7 mouse cellular contexts compared by ENCODE assay signal in the genomic region with DNA sequence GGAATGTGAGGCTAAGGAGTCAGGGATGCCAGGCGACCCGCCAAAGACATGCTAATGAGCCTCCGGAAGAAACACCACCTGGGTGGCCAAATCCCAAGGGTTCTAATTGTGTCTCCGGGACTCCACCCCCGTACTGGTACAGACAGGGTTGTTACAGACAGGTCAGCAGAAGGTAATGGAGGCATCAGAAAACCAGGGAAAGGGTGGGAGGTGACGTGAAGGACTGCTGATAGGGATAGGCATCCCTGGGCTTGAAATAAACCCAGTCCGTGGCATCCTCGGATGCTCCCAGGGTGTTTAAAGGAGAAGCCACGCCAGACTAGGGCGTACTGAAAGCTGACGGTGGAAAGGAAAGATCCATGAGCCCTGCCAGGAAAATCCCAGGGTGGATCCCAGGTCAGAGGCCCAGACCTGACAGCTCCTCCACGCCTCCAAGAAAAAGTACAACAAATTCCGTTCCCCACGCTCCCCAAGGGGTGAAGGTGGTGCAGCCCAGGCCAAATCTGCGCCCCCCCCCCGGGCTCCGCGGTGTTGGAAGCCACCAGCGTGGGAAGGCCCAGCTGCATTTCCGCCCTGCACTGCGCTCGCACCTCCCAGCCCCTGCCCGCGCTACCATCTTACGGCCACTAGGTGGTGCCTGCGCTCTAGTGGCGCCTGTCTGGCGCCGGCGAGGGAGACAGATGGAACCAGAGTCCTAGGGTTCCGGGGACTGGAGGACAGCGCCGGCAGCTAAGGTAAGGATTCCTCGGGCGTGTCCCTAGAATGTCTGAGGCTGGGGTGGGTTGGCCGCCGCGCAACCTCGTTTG. TPM values are rescaled to one million over a fixed set of nuclear protein-coding genes. Genes with fewer than 3 reads are reported as not detected.
DNase-seq lines count a peak whose midpoint lies in the region; ATAC-seq lines count a peak whose summit lies in the region.

A gene (plus strand): TSS at position 172 of the 806 bp plus-strand sequence.

- H3K27ac ChIP-seq in intestine, embryonic 16.5 days (ENCODE audit: low read length), result peak within 1 kb of the TSS; percentile 61
- H3K27ac ChIP-seq in midbrain, embryonic 11.5 days (ENCODE audit: low read depth, low read length), result no peak within 1 kb of the TSS; the same call in 1 of the 2 replicates

- H3K9ac ChIP-seq in intestine, embryonic 16.5 days (ENCODE audit: low read depth, low read length), result peak within 1 kb of the TSS; percentile 82
- peak within 1 kb of the TSS; percentile 73 for H3K9ac ChIP-seq in midbrain, embryonic 11.5 days (ENCODE audit: low read length)

- no peaks in the 10 kb centered on the region for H3K9me3 ChIP-seq in intestine, embryonic 16.5 days (ENCODE audit: control insufficient read depth, low read length)
- H3K9me3 ChIP-seq in midbrain, embryonic 11.5 days (ENCODE audit: control insufficient read depth, low read length), result no peaks in the 10 kb centered on the region

- H3K27me3 ChIP-seq in intestine, embryonic 16.5 days (replicated peaks; ENCODE audit: control insufficient read depth, insufficient read depth, low read length), result no peaks in the 10 kb centered on the region
- no peaks in the 10 kb centered on the region for H3K27me3 ChIP-seq in midbrain, embryonic 11.5 days (ENCODE audit: control insufficient read depth, insufficient read depth, low read length)

- peak; percentile 97 for DNase-seq in adrenal gland, adult 2 months
- DNase-seq in embryo, embryonic 11.5 days (ENCODE audit: low read depth, low spot score), result peak; percentile 87
- peak; percentile 97 for DNase-seq in gastrocnemius, postnatal 4 days (ENCODE audit: low spot score in 2 of 2)
- peak; percentile 97 to 98 for DNase-seq in left cerebral cortex, postnatal 36 days (ENCODE audit: low spot score in 2 of 2)
- peak; percentile 99 for DNase-seq in midbrain, embryonic 11.5 days (ENCODE audit: low spot score, missing footprints)
- DNase-seq in skeletal muscle tissue, adult 2 months (ENCODE audit: low read depth, low spot score), result peak; percentile 88

- peak within 1 kb of the TSS; percentile 68 for H3K4me3 ChIP-seq in intestine, embryonic 16.5 days (ENCODE audit: low read length)
- H3K4me3 ChIP-seq in midbrain, embryonic 11.5 days (ENCODE audit: low read depth, low read length), result peak within 1 kb of the TSS; percentile 28

- H3K4me1 ChIP-seq in intestine, embryonic 16.5 days (ENCODE audit: control insufficient read depth, insufficient read depth, low read length), result peaks cover 19% of the 10 kb centered on the region
- H3K4me1 ChIP-seq in midbrain, embryonic 11.5 days (ENCODE audit: control insufficient read depth, insufficient read depth, low read length), result peaks cover 11% of the 10 kb centered on the region

- no peaks in the 10 kb centered on the region for H3K36me3 ChIP-seq in intestine, embryonic 16.5 days (ENCODE audit: control insufficient read depth, insufficient read depth, low read length)
- no peaks in the 10 kb centered on the region for H3K36me3 ChIP-seq in midbrain, embryonic 11.5 days (ENCODE audit: control insufficient read depth, insufficient read depth, low read length)

- 2% methylated on average over 39 of the region's 39 CpGs for WGBS in intestine, embryonic 16.5 days
- WGBS in midbrain, embryonic 11.5 days, result under 1% methylated on average over 38 of the region's 39 CpGs

- peak within 1 kb of the TSS; percentile 85 for H3K4me2 ChIP-seq in intestine, embryonic 16.5 days (ENCODE audit: low read depth, low read length)
- peak within 1 kb of the TSS; percentile 72 for H3K4me2 ChIP-seq in midbrain, embryonic 11.5 days

- intact Hi-C loops in left cerebral cortex, postnatal 36 days (cut with DNase I), result loop anchor here (1.0 to 2.0 kb wide), 5 partner anchors 40 to 192 kb away; no protein-coding TSS in a partner anchor

- peak; percentile 83 for ATAC-seq in intestine, embryonic 16.5 days
- ATAC-seq in midbrain, embryonic 11.5 days (ENCODE audit: low FRiP score), result peak; percentile 92

RNA-seq across cellular contexts. Expression of the gene that starts here (rescaled TPM):
- total RNA-seq in adrenal gland, adult 2 months (2021), result 10 to 100 TPM; 76.4 to 95.5 TPM
- polyA plus RNA-seq in adrenal gland, adult 2 months (2012; rRNA removed), result 83.1 and 102 TPM in 2 replicates
- 10 to 100 TPM; 49.8 to 57.6 TPM for total RNA-seq in gastrocnemius, postnatal 4 days (2021)
- 283 and 397 TPM in 2 replicates for polyA plus RNA-seq in intestine, embryonic 16.5 days (2015; fragmentation: Nextera tagmentation; extraction: Ambion mirVana)
- total RNA-seq in left cerebral cortex, postnatal 36 days (2021), result 100 to 1,000 TPM; 183 to 217 TPM
- polyA plus RNA-seq in midbrain, embryonic 11.5 days (2014; fragmentation: Nextera tagmentation; extraction: Ambion mirVana), result 35.8 and 38.1 TPM in 2 replicates
